Comparison of ENCODE assay signal across 9 mouse cellular contexts in genomic region chr15:101174294-101175130, GRCm38 (mm10). TPM values are rescaled to one million over a fixed set of nuclear protein-coding genes. Genes with fewer than 3 reads are reported as not detected.
DNase-seq lines count a peak whose midpoint lies in the region; ATAC-seq and TF ChIP-seq lines count a peak whose summit lies in the region.
"Had no signal": no experiment of that assay in that cellular context is flagged by ENCODE, and none has a peak within 500 bp of the region (broad histone marks: within the 10 kb centered on the region; RNA-seq: fewer than 3 reads in every experiment).

No protein-coding gene starts in this region.

- no peaks in the 10 kb centered on the region for H3K9me3 ChIP-seq in liver, embryonic 15.5 days (replicated peaks)

- no peak overlapping the region for H3K27ac ChIP-seq in liver, adult 2 months (replicated peaks; ENCODE audit: insufficient read depth, low read depth, low read length)
- H3K27ac ChIP-seq in liver, embryonic 15.5 days (replicated peaks) = peak overlapping the region; percentile 29; the same call in 1 of the 2 replicates

- no peaks in the 10 kb centered on the region for H3K36me3 ChIP-seq in liver, adult 2 months (ENCODE audit: control insufficient read depth, insufficient read depth, low read length)
- no peaks in the 10 kb centered on the region for H3K36me3 ChIP-seq in liver, embryonic 15.5 days (replicated peaks)

- H3K9ac ChIP-seq in liver, adult 2 months (ENCODE audit: low read depth, low read length) = peak overlapping the region; percentile 94
- H3K9ac ChIP-seq in liver, embryonic 15.5 days = peak overlapping the region; percentile 64

- H3K4me1 ChIP-seq in liver, adult 2 months (ENCODE audit: control insufficient read depth, insufficient read depth, low read length) = peaks cover 16% of the 10 kb centered on the region
- H3K4me1 ChIP-seq in liver, embryonic 15.5 days (replicated peaks) = peaks cover 61% of the 10 kb centered on the region

- DNase-seq in liver, adult 2 months (ENCODE audit: extremely low read depth, low read depth, low spot score) = no peak
- no peak for DNase-seq in liver
- peak; percentile 75 for DNase-seq in cerebellum, adult 9-10 months
- peak; percentile 12 for DNase-seq in heart, postnatal 25 days (ENCODE audit: low spot score)
- DNase-seq in testis, postnatal 10 days (ENCODE audit: low spot score) = peak; percentile 63
- DNase-seq in spleen, postnatal 4 days (ENCODE audit: low spot score in 2 of 2) = no peak
- no peak for DNase-seq in adrenal gland, postnatal 14 days

- intact Hi-C loops in heart, postnatal 25 days (cut with DNase I) = loop anchor here (2.0 kb wide), 1 partner anchor 28 kb away; no protein-coding TSS in a partner anchor

- peak overlapping the region; percentile 87 for H3K4me3 ChIP-seq in liver, adult 2 months (ENCODE audit: insufficient read depth, low read depth, low read length)
- H3K4me3 ChIP-seq in liver, embryonic 15.5 days (replicated peaks) = peak overlapping the region; percentile 68

- peak overlapping the region; percentile 85 for H3K4me2 ChIP-seq in liver, embryonic 15.5 days

- TF ChIP-seq POLR2A in liver, adult 2 months (IDR thresholded peaks at IDR 0.05; ENCODE audit: extremely low read depth, insufficient read depth, low read length) = no peak

- ATAC-seq in liver, embryonic 15.5 days (ENCODE audit: insufficient read depth) = peak; percentile 5; the same call in 1 of the 2 replicates

- no peaks in the 10 kb centered on the region for H3K27me3 ChIP-seq in liver, adult 2 months (ENCODE audit: control insufficient read depth, insufficient read depth, low read length)
- peaks cover 45% of the 10 kb centered on the region for H3K27me3 ChIP-seq in liver, embryonic 15.5 days

- 3% methylated on average over 45 of the region's 46 CpGs for WGBS in liver, adult 2 months
- 1% methylated on average over 45 of the region's 46 CpGs for WGBS in liver, embryonic 15.5 days (ENCODE audit: insufficient replicate concordance)

- no peak for TF ChIP-seq CTCF in liver, adult 2 months (IDR thresholded peaks at IDR 0.05; ENCODE audit: low read depth, low read length)

- peaks cover 16% of the 10 kb centered on the region; the same call in 1 of the 2 replicates for H3K79me2 ChIP-seq in liver, adult 2 months (ENCODE audit: control insufficient read depth, insufficient read depth, low read length)

RNA-seq across cellular contexts. Expression of gene Acvr1b, which starts 0.6 kb away (rescaled TPM):
- 4.5 and 5.0 TPM in 2 replicates for total RNA-seq in liver, adult 2 months (2014; rRNA removed)
- polyA plus RNA-seq in liver, adult 2 months (2012; rRNA removed) = 9.4 and 9.6 TPM in 2 replicates
- 10 to 100 TPM; 11.7 to 14.5 TPM for total RNA-seq in heart, postnatal 25 days (2021)
- 1.6 and 2.0 TPM in 2 replicates for polyA plus RNA-seq in liver, embryonic 15.5 days (2015; fragmentation: Nextera tagmentation; extraction: Ambion mirVana)
- 9.0 and 11.2 TPM in 2 replicates for total RNA-seq in adrenal gland, postnatal 14 days (2021)

RNA-seq across cellular contexts. Expression of gene Acvrl1, which starts 46.2 kb away (rescaled TPM):
- 3.0 and 4.4 TPM in 2 replicates for total RNA-seq in liver, adult 2 months (2014; rRNA removed)
- 2.3 and 4.0 TPM in 2 replicates for polyA plus RNA-seq in liver, adult 2 months (2012; rRNA removed)
- 10 to 100 TPM; 23.2 to 31.5 TPM for total RNA-seq in heart, postnatal 25 days (2021)
- polyA plus RNA-seq in liver, embryonic 15.5 days (2015; fragmentation: Nextera tagmentation; extraction: Ambion mirVana) = 1.4 and 2.6 TPM in 2 replicates
- total RNA-seq in adrenal gland, postnatal 14 days (2021) = 16.7 and 20.7 TPM in 2 replicates

RNA-seq across cellular contexts. Expression of gene Grasp, which starts 49.5 kb away (rescaled TPM):
- 0.92 and 1.5 TPM in 2 replicates for total RNA-seq in liver, adult 2 months (2014; rRNA removed)
- 1.2 and 1.5 TPM in 2 replicates for polyA plus RNA-seq in liver, adult 2 months (2012; rRNA removed)
- total RNA-seq in heart, postnatal 25 days (2021) = 10 to 100 TPM in 1 of 2 experiments, 1 to 10 TPM in 1; 9.4 to 12.3 TPM
- 0.37 and 0.46 TPM in 2 replicates for polyA plus RNA-seq in liver, embryonic 15.5 days (2015; fragmentation: Nextera tagmentation; extraction: Ambion mirVana)
- total RNA-seq in adrenal gland, postnatal 14 days (2021) = 20.7 and 29.7 TPM in 2 replicates

RNA-seq across cellular contexts. Expression of gene Ankrd33, which starts 59.0 kb away (rescaled TPM):
- not detected in 2 replicates for total RNA-seq in liver, adult 2 months (2014; rRNA removed)
- polyA plus RNA-seq in liver, adult 2 months (2012; rRNA removed) = not detected in 2 replicates
- total RNA-seq in heart, postnatal 25 days (2021) = not detected
- polyA plus RNA-seq in liver, embryonic 15.5 days (2015; fragmentation: Nextera tagmentation; extraction: Ambion mirVana) = not detected in 2 replicates
- total RNA-seq in adrenal gland, postnatal 14 days (2021) = not detected in 2 replicates
- total RNA-seq: neutrophil, adult 5-6 weeks had no signal

Comparison
In these comparisons a context has a peak if more than half of its experiments do, and no peak if none do; other contexts are left out.
1. DNase-seq: peak in cerebellum, adult 9-10 months (single experiment), heart, postnatal 25 days (single experiment) and testis, postnatal 10 days (single experiment); none in liver, adult 2 months (single experiment), liver (single experiment), spleen, postnatal 4 days (0 of 2) and adrenal gland, postnatal 14 days (single experiment).